Mouse (Mus musculus): ENCODE measurements around the gene Rab11fip2. TPM values are rescaled to one million over a fixed set of nuclear protein-coding genes. Genes with fewer than 3 reads are reported as not detected.

Rab11fip2 gene
- polyA plus RNA-seq, 1 experiment from 2014 or later: 4.8 TPM

DNA sequence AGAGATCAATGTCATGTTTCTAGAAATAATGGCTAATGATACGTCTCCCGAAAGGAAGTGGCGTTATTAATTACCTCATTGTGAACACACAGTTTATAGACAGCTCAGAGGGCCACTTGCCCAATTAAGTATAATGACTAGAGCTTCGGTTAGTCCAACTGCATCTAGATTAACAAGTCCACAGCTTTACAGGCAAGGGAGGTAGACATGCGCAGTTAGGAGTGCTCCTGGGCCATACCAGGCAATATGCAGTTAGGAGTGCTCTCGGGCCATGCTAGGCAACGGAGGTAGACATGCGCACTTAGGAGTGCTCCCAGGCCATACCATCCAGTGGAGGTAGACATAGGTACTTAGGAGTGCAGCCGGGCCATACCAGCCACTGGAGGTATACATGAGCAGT is 76.8 kb downstream of the Rab11fip2 start:
- Histone ChIP-seq H3K4me3 (ENCODE audit: low read length) (no peak overlapping the region), H3K9me3 (ENCODE audit: low read length) (no peaks in the 10 kb centered on the region), H3K27ac (ENCODE audit: low read length) (no peak overlapping the region), H3K4me1 (ENCODE audit: insufficient read depth, low read length) (peaks cover 5% of the 10 kb centered on the region; the same call in 1 of the 2 replicates), H3K4me2 (replicated peaks; ENCODE audit: low read depth, low read length) (no peak overlapping the region), H3K36me3 (ENCODE audit: insufficient read depth, low read length) (no peaks in the 10 kb centered on the region), H3K27me3 (ENCODE audit: insufficient read depth, low read length) (no peaks in the 10 kb centered on the region), H3K9ac (replicated peaks; ENCODE audit: low read length) (no peak overlapping the region)
- 85% methylated on average over 9 of the region's 9 CpGs for WGBS
- no peak for ATAC-seq (ENCODE audit: low FRiP score, low TSS enrichment)

DNA sequence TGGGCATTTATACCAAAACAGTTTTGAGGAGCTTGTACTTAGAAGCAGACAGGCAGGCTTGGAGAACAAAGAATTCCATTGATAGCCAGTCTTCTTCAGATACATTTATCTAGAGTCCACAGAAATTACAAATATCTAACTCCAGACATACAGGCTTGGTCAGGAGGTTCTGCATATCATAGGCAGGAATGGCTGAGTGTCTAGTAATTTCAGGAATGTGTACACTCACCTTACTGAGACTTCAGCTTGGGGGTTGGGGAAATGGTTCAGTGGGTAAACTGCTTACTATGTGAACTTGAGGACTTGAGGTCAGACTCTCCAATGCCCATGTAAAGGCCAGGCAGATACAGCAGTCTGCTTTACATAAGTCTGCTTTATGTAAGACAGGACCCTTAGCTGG is 81.0 kb downstream of the Rab11fip2 start:
- Histone ChIP-seq H3K27ac (ENCODE audit: low read length) (no peak overlapping the region), H3K36me3 (ENCODE audit: insufficient read depth, low read length) (no peaks in the 10 kb centered on the region), H3K9me3 (ENCODE audit: low read length) (no peaks in the 10 kb centered on the region), H3K4me3 (ENCODE audit: low read length) (no peak overlapping the region), H3K4me1 (ENCODE audit: insufficient read depth, low read length) (peaks cover 9% of the 10 kb centered on the region), H3K4me2 (replicated peaks; ENCODE audit: low read depth, low read length) (no peak overlapping the region), H3K27me3 (ENCODE audit: insufficient read depth, low read length) (no peaks in the 10 kb centered on the region), H3K9ac (replicated peaks; ENCODE audit: low read length) (no peak overlapping the region)
- ATAC-seq (ENCODE audit: low FRiP score, low TSS enrichment): no peak

DNA sequence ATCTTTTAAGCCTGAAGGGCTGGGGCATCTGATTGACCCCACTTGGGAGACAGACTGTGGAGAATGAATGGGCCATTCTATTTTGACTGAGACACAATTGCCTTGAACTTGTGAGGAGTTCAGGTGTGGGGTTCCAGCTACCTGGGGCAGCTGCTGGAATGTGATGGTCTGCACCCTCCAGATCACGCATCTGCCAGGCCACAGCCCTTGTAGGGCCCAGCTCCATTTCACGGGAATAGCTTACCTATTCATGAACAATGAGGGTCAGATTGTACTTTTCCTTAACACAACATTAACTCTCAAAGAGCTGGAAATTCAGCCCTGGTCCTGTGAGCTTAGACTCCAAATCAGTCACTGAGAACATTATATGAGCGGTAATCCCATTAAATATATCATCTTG is 82.7 kb downstream of the Rab11fip2 start:
- Histone ChIP-seq H3K9ac (replicated peaks; ENCODE audit: low read length) (no peak overlapping the region), H3K9me3 (ENCODE audit: low read length) (no peaks in the 10 kb centered on the region), H3K27ac (ENCODE audit: low read length) (peak overlapping the region; percentile 76), H3K4me1 (ENCODE audit: insufficient read depth, low read length) (peaks cover 9% of the 10 kb centered on the region), H3K4me2 (replicated peaks; ENCODE audit: low read depth, low read length) (no peak overlapping the region), H3K36me3 (ENCODE audit: insufficient read depth, low read length) (no peaks in the 10 kb centered on the region), H3K4me3 (ENCODE audit: low read length) (no peak overlapping the region), H3K27me3 (ENCODE audit: insufficient read depth, low read length) (no peaks in the 10 kb centered on the region)
- ATAC-seq (ENCODE audit: low FRiP score, low TSS enrichment): peak; percentile 46; the same call in 1 of the 2 replicates
- WGBS: 57% methylated on average over 3 of the region's 3 CpGs

DNA sequence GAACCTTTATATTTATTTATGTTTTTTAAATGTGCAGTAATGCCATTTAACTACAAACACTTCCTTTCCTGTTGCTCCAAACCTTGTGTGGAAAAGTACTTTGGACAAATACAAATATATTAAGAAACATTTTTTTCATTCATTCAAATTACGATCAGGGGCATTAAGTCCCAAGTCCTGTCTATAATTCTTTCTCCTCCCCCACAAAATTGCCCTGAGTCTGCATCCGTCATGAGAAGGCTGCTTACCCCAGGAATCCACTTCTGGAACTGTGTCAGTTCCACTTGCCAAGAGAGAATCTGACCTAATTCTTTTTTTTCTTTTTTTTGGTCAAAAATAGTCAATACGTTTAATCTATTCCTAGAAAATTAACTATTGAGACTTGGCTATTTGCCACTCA is 90.4 kb downstream of the Rab11fip2 start:
- no peak for ATAC-seq (ENCODE audit: low FRiP score, low TSS enrichment)
- WGBS: 42% methylated on average over 3 of the region's 3 CpGs

More for the DNA sequence above, 90.4 kb downstream of the Rab11fip2 start:
- no peak overlapping the region for H3K4me2 ChIP-seq (replicated peaks; ENCODE audit: low read depth, low read length)
- 0 out of 2 replicates have a peak, but pooled peaks cover 5% of the 10 kb centered on the region for H3K4me1 ChIP-seq (ENCODE audit: insufficient read depth, low read length)
- H3K9me3 ChIP-seq (ENCODE audit: low read length): no peaks in the 10 kb centered on the region
- H3K4me3 ChIP-seq (ENCODE audit: low read length): no peak overlapping the region
- no peak overlapping the region for H3K27ac ChIP-seq (ENCODE audit: low read length)
- H3K36me3 ChIP-seq (ENCODE audit: insufficient read depth, low read length): no peaks in the 10 kb centered on the region
- H3K27me3 ChIP-seq (ENCODE audit: insufficient read depth, low read length): no peaks in the 10 kb centered on the region
- H3K9ac ChIP-seq (replicated peaks; ENCODE audit: low read length): no peak overlapping the region
